Mouse (Mus musculus): ENCODE data around the gene Cwc27.

Cwc27 gene

DNA sequence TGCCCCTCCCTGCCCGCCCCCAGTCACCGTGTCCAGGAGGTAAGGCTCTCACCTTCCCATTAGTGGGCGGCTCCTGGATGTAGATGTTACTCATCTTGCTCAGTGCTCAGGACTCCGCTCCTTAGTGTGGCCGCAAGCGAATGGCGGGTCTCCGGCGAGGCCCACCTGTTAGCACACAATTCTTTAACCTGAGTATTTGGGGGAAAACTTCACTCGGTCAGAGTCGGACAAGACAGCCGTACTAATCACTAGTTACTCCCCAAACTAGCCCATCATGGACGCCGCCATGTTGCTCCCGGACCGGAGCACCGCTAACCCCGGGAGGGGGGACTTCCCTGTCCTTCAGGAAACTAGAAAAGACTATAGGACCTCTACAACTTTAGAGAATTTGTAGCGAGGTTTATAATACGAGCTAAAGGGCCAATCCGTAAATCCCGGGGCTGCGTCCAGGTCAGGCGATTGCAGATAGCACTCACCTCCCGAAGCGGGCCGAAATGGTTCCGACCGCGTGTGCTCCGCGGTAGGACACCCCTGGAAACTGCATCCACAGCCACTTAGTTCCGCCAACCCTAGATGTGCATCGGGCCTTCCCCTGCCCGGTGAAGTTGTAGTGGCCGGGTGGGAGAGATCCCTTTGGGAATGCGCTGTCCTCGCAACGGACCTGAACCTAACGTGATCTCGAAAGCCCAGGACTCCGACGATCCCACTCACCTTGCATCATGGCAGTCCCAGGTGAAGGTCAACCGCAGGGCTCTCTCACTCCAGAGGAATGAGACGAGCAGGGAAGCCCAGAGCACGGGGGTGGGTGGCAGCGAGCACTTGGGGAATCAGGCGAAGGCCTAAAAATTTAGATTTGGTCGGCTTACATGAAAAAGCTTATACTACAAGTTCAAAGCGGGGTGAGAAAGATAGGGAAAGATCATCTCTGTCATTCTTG lies at the start of gene Cwc27:
Cwc27 (minus strand) TSS at position 508 of the 937 bp plus-strand sequence.
- DNase-seq: peak; percentile 46 to 66

DNA sequence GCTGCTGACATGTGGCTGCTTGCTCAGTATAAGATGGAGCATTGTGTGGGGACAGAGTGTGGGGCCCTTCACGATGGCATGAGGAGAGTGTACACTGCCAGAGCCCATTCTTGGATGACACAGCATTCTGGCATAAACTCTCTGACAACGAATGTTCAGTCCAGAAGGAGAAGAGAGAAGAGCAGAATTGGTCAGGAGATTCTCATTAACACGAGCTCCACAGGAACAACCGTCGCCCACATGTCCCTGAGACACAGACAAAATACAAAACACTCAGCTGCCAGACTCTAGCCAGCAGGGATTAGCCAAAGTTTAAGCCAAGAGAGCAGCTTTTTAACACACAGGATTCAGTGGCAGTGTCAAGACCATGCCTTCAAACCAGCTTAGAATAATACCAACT lies 49.8 kb upstream of the Cwc27 start:
- no peak for DNase-seq

DNA sequence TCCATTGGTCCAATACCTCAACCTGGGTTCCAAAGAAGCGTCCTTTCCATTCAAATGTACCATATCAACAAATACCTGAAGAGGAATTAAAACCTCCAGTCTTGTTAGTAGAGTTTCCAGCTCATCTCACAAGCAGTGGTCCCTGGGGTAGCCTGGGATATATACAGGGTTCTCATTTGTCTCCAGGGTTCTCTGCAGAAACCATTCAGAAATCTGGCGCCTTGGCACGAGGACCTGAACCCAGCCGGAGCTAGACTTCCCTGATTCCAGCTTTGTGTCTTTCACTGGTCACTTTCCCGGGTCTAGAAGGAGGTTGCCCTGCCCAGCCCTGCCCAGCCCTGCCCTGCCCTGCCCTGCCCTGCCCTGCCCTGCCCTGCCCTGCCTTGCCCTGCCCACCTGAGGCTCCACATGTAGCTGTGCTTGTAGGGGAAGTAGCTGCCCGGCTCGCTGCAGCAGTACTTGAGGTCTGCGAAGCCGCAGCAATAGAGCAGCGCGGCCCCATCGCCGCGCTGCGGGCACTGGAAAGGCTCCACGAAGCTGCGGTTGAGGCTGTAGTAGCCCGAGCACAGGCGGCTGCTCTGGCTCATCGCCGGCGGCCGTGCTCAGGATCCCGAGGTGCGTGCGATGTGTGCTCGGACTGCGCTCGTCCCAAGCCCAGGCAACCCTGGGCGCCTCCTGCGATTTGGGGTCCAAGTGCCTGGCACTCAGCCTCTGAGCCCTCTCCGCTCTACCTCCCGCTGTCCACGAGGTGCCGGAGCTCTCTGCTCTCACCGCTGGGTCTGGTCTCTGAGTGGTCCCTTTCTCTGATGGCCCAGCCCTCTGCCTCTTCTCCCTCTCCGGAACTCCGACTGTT lies 46.4 kb upstream of the Cwc27 start, which contains the start of gene Shisal2b:
Shisal2b (minus strand) TSS at position 767 of the 853 bp plus-strand sequence.
- DNase-seq: no peak

DNA sequence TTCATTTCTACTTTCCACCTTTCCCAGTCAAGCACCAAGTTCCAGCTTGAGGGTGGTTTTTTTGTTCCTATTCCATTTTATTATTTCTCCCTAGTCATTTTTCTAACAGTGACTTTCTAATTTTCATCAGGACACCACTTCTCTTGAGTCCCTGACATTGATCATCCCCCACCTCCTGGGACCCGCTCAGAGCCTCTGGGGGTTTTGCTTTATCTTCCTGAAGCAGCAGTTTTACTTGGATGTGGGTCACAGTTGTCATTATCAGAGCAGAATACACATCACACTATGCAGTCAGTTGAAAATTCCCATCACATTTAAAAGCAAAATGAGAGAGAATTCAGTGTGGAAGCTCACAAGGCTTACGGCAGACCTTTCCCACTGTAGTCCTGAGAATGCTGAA lies 36.7 kb upstream of the Cwc27 start:
- no peak for DNase-seq

DNA sequence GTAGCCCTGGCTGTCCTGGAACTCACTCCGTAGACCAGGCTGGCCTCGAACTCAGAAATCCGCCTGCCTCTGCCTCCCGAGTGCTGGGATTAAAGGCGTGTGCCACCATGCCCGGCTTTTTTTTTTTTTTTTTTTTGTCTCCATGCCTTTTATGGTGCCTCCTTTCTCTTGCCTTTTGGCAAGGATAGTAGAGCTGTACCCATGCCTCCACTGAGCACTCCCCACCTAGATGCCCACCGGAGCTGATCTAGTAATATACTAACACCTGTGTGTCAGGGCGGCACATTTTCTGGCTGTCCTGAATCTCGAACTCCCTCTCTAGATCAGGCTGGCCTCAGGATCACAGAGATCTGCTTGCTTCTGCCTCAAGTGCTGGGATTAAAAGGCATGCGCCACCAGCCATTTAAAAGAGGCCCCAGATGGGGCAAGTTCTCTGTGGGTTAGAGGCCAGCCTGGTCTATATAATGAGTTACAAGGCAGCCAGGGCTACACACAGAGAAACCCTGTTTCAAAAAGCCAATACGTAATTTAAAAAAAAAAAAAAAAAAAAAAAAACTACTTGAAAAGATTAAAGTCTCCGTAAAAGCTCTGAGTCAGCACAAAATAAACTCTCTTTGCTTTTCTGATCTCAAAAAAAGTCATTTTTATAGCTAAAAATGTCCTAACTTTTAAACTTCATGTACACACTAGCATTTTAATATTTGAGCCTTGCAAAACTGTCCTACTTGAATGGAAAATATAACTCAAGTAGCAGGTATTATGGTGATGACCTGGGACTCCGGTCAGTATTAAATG lies 26.6 kb upstream of the Cwc27 start:
- DNase-seq: no peak

DNA sequence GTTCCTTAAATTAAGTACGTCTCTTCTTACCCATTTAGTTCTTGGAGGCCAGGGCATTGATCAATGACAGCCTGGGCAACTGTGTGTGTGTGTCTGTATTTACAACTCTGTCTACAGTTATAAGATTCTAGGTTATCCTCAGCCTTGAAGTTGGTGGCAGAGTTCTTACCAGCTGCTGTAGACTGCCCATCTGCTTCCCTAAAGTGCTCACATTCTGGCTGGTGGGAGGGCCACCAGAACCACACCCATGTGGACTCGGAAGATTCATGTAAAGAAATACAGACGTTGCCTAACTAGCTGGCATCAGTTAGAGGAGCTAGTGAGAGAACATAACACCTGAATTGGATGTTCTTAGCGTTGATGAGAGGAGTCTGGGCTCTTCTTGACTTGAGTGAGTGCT lies 25.0 kb upstream of the Cwc27 start:
- DNase-seq: no peak

DNA sequence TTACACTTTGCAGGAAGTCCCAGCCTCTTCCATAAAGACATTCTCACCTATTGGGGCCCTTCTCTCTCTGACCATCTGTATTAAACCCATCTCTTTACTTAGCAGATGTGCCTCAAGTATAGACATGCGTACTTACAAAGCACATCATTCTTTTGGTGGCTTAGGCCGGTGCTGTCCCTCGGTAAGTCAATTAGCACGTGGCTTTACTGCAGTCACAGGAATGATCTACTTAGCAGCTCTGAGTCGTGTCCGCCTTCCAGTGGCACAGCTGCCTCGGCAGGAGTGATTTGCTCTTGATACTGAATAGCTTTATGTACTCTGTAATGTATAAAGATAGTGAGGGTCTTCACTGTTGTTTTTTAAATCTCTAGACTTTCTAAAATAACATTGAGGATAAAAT lies 20.7 kb upstream of the Cwc27 start:
- DNase-seq: no peak

DNA sequence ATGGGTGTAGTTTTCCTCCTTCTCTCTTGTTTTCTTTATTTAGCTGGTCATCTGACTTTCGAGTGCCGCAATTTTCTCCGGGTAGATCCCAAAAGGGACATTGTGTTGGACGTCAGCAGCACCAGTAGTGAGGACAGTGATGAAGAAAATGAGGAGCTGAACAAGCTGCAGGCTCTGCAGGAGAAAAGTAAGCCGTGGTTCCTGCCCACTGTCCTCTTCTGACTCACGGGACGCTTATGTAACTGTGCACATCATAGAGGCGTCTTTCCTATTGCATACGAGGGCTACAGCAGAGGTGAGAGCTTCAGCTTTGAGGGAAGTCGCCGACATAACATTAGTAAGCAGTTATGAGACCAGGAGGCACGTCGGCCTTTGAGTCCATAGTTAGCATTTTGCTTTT lies 15.9 kb upstream of the Cwc27 start:
- DNase-seq: no peak

DNA sequence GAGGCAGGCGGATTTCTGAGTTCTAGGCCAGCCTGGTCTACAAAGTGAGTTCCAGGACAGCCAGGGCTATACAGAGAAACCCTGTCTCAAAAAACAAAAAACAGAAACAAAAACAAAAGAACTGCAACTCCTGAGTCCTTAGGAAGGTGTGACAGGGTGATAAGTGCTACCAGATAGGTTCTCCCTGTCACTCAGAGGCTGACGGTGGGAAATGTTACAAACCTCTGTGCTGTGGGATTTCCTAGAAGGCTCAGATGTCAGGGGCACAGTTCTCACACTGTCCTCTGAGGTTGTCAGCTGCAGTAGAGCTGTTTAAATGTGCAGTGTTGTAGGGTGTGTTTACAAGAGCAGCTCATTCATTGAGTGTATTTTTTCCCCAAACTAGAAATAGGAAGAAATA lies 8.5 kb upstream of the Cwc27 start:
- DNase-seq: no peak

DNA sequence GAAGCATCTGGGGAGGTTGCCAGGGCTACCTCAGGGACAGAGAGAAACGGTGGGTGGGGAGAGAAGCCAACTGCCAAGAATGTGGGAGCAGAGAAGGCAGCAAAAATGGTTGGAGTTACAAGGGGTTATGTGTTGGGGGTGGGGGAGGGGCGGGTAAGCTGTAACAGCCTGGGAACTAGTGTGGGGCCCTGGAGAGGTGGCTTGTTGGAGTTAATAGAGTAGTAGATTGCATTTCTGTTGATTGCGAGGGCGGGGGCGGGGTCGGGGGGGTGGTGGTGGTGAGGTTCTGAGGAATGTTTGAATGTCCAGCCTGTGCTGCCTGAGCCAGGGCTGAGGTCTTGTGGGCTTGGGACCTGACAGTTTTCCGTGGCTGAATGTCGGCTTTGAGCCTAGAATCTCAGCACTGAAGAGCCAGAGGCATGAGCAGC lies 5.5 kb upstream of the Cwc27 start:
- no peak for DNase-seq

DNA sequence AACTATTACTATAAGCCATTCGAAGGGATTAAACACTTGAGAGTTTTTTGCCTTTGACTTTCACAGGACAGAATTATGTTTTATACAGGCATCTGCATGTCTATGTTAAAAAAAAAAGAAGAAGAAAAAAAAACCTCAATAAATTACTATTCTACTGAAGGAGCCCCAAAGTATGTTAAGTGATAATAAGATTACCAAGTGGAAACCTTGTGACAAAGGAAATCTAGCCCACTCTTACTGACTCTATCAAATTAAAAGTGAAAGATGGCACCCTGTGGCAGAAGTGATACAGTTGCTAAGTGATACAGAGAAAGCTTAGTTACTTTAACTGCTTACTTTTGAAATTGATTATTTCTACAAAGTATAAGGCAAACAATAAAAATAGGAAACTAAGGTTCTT lies 5.0 kb upstream of the Cwc27 start:
- no peak for DNase-seq

DNA sequence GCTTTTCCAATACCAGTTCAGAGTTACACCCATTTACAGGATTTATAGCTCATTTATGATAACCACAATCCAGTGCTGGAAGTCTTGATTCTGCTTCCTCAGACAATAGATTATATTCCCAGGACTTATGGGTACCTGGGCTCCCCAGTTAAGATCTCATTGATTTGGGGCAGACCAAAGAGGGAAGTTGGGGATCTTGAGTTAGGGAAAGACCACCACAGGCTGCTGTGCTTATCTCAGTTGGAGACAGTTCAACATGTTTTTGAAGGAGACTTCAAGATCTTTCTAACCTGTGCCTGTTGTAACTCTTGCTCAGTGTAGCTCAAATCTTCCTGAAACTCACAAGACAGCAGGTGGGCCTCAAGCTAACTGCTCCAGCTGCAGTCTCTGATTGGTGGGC lies 4.2 kb upstream of the Cwc27 start:
- no peak for DNase-seq

DNA sequence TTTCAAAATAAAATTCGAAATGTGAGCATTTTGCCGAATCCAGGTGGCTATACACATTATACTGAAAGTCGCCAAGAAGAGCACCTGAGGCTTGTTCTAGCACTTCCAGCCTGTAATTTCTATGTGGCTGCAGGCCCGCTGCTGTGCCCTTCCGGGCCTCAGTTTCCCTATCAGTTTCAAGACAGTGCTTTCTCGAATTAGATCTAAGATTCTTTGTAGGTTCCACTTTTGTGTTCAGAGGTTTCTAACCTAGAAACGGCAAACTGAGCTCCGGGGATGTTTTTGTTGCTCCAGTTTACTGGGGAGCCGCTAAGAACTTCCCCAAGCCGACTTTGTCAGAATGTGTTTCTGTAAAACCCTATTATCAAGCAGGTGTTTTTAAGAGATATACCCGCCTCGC lies 754 bp upstream of the Cwc27 start:
- no peak for DNase-seq

DNA sequence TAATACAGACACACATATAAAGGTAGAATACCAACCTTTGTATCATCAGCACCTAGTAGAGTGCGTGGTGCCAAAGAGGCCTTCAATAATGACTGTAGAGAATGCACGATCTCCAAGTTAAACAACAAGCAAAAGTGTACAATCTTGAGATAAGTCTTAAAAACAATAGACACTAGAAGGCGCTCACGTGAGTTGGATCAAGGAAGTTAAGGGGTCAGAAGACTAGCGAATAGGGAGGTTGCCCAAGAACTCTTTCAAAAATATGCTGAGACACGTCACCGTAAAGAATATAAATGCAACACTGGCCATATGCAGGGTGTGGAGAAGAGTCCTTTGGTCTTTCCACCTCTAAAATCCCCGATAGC lies 690 bp downstream of the Cwc27 start:
- no peak for DNase-seq

DNA sequence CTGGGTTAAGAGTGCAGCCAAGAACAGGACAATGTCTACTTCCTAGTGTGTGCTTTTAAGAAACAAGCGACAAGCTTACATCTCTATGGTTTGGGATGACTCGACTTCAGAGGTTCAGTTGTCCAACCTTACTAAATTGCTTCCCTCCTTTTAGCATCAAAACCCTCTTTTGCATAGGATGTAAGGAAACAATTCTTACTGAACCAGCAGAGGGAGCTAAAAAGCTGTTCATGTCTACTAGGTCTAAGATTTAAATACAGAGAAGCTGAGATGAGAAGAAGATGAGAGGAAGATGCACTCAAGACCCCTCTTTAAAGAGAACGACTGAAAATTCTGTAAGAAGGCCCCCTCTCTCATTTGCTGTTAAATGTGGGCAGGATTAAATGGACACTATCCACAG lies 11.3 kb downstream of the Cwc27 start:
- no peak for DNase-seq

DNA sequence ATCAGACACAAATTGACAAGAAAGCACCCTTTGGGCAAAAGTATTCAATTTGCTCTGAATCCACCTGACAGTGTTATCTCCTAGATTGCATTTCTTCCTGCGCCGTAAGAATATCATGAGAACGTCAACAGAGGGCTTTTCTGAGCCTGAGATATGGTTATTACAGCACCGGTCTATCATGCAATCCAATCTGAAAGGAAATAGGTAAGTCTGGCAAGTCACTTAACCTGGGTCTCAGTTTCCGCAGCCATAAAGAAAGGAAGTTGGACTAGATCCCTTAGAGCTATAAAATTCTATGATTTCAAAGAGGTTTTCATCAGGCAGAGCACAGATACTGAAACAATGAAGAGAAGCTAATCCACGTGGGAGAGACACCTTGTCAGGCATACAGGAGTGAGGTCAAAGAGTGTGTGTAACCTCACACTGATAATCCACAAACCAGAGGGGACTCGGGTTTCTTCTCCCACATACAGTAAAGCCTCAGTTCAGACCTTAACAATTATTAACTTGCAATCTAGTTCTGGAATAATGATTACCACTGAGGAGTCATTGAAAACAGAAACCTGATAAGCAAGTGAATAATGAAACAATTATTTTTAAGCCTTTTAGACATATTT lies 17.3 kb downstream of the Cwc27 start:
- no peak for DNase-seq

DNA sequence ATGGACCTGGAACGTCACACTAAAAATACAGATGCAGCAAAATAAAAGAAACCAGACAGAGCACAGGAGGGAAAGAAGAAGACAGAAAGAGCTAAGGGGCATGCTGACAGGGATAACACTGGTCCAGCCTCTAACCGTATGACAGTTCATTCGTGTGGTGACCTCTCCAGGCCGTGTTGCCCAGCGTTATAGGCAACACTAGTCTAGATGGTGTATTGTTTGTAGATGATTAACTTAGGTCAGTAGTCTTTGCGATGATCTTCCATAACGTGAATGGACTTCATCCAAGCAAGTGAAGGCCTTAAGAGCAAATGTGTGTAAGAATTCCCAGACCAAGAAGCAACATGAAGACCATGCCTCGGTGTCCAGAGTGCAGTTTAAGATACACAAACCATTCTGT lies 17.9 kb downstream of the Cwc27 start:
- DNase-seq: no peak

DNA sequence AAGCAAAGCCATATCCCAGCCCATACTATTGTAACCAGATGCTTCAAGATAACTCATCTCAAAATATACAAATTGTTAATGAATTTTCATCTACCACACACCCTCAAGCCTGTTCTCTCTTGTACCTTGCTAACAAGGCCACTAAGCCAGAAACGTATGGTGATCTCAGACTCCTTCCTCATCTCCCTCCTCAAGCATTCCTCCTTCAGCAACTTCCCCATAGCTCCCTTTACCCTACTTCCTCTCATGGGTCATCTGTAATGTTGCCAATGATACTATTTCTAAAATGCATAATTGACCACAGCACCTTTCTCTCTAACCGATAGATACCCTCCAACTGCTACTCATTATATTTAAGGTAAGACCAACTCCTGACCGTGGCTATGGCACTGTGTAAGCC lies 22.5 kb downstream of the Cwc27 start:
- DNase-seq: no peak

DNA sequence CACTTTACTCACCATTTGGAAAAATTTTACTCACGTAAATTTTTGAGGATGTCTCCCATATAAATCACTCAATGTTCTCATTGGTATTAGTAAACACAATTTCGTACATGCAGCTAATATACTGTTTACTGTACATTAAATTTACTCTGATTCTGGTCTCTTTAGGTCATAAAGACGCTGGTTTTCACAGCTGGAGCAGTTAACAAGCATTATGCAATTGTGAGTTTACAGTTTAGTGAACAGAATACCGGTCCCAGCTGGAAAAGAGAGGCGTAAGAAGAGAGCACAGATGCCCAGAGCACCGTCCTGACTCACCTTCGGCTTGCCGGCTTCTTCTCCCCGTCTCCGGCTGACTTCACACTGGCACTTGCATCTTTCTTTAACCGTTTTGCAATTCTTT lies 24.8 kb downstream of the Cwc27 start, which contains the start of gene Srek1ip1:
Srek1ip1 (plus strand) TSS at position 301 of the 400 bp plus-strand sequence.
- DNase-seq: no peak

DNA sequence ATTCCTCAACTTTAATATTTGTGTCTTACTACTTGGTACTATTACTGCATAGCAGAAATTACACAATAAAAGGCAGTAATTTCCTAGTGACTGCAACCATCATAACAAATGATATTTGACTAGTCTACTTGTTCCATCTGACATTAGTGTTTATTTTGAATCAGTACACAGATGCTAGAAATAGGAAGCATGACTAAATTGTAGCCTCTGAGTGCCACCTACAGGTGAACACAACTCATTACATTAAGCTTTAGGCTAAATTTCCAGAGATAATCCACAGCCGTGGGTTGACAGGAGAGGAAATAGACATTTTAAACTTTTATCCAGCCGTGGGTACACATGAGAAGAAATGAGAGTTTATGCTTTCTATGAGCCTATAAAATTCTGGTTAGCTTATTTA lies 27.3 kb downstream of the Cwc27 start:
- no peak for DNase-seq

DNA sequence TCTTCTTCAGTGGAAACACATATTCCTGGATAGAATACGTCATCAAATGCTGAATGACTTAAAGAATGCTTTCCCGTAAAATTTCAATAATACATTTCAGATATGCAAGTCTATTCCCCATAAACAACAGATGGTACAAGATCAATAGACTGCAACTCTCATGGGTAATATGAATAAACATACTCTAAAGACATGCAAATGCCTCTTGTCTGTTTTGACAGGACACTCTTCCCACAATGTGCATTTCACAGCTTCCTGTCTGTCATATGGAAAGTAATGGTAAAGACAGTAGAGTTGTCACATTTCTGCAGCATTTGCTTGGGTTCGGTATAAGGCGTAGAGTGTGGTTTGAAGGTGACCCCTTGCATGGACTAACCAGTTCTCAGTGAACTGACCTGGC lies 29.7 kb downstream of the Cwc27 start:
- DNase-seq: no peak

DNA sequence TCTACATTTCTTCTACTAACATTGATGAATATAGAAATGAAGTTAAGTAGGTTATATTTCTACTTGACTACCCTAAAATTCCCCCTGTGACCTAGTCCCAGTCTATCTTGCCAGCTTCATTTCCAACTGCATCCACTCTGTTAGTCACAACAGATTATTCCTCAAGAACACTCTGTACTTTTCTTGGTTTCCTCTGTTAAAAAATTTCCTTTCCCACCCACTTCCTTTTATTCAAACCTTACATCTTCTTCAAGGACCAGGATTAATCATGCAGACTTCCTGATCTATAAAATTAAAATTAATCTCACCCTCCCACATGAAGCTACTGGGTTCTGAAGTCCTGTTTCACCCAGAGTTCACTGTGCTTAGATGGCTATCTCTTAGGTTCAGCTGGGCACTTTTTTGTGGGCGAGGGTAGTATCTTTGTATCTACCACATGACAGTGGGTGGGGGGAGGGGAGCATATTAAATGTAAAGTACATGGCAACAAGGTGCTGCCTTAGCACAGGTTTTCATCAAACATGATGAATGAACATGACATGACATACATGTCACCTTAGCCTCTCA lies 37.8 kb downstream of the Cwc27 start:
- DNase-seq: no peak
